Mouse (Mus musculus) ES-E14 (cell line): Measurements from ENCODE around the gene Gm48552. TPM values are rescaled to one million over a fixed set of nuclear protein-coding genes. Genes with fewer than 3 reads are reported as not detected.

Source experiments
- DNase-seq: peaks from one replicate; pipeline ENCODE4 v3.0.0-alpha.2; 2013; ENCODE audit warnings: low read depth, low spot score
- H3K27ac ChIP-seq: 2 replicates; pipeline ENCODE4 v1.5.1; 2012; ENCODE audit warnings: low read depth, mild to moderate bottlenecking, low read length, moderate library complexity, mixed read lengths; ENCODE audit not compliant: poor library complexity, insufficient read depth, severe bottlenecking
- H3K36me3 ChIP-seq: 2 replicates; pipeline ENCODE4 v1.6.1; 2012; ENCODE audit warnings: mild to moderate bottlenecking, low read length, moderate library complexity, mixed read lengths; ENCODE audit not compliant: control insufficient read depth, poor library complexity, insufficient read depth, severe bottlenecking
- H3K4me1 ChIP-seq, 2 experiments: fragments of 150-350 bp in 1 of 2; sonication (generic) in 1 of 2; 2 replicates each; pipeline ENCODE4 v1.6.1; 2012; ENCODE audit warnings: low read length in 2 of 2, mild to moderate bottlenecking in 1 of 2, mixed read lengths in 1 of 2; ENCODE audit not compliant: control insufficient read depth in 2 of 2, insufficient read depth in 2 of 2, poor library complexity in 1 of 2
- H3K4me3 ChIP-seq, 2 experiments: fragments of 150-350 bp in 1 of 2; sonication (generic) in 1 of 2; 2 replicates each; pipeline ENCODE4 v1.5.1; 2012; ENCODE audit warnings: low read length in 2 of 2, low read depth in 1 of 2, mild to moderate bottlenecking in 1 of 2, mixed read lengths in 1 of 2; ENCODE audit not compliant: insufficient read depth in 1 of 2, poor library complexity in 1 of 2, severe bottlenecking in 1 of 2
- H3K9ac ChIP-seq: 2 replicates; pipeline ENCODE4 v1.6.1; 2012; ENCODE audit warnings: low read depth, mild to moderate bottlenecking, low read length, mixed read lengths; ENCODE audit not compliant: poor library complexity, insufficient read depth, severe bottlenecking
- H3K9me3 ChIP-seq: fragments of 150-350 bp; sonication (generic); 2 replicates; pipeline ENCODE4 v1.6.1; 2012; ENCODE audit warnings: low read depth, mild to moderate bottlenecking, low read length; ENCODE audit not compliant: control insufficient read depth, insufficient read depth
- CHD2 ChIP-seq: IDR thresholded peaks from 2 replicates; pipeline ENCODE4 v1.6.1; 2014; ENCODE audit warnings: mild to moderate bottlenecking, low read depth, low read length, inconsistent platforms
- HCFC1 ChIP-seq: IDR thresholded peaks from 2 replicates; pipeline ENCODE4 v1.6.1; 2012; ENCODE audit warnings: low read length, inconsistent platforms, borderline replicate concordance; ENCODE audit not compliant: insufficient read depth
- MAFK ChIP-seq: IDR thresholded peaks from 2 replicates; pipeline ENCODE4 v1.6.1; 2014; ENCODE audit warnings: mild to moderate bottlenecking, low read depth, low read length, inconsistent platforms; ENCODE audit not compliant: insufficient read depth
- ZC3H11A ChIP-seq: IDR thresholded peaks from 2 replicates; pipeline ENCODE4 v1.6.1; 2012; ENCODE audit warnings: low read depth, mild to moderate bottlenecking, inconsistent platforms, low read length, borderline replicate concordance
- ZNF384 ChIP-seq: IDR thresholded peaks from 2 replicates; pipeline ENCODE4 v1.6.1; 2012; ENCODE audit warnings: low read depth, low read length, inconsistent platforms
- in situ Hi-C, 2 experiments: fragments of 600-800 bp; cut with MboI; formaldehyde crosslinking; loops; one replicate each; pipeline ENCODE4 v1.15.1; 2025; ENCODE audit warnings: low sequenced_read_pairs in 2 of 2, inconsistent platforms in 1 of 2; ENCODE audit not compliant: unreplicated experiment in 2 of 2
- total RNA-seq: library from RNA; depleted of rRNA; stranded (reverse); fragments of 300-350 nt; gene quantifications from 2 replicates; pipeline ENCODE4 v1.2.3, GENCODE M21; 2012

Gm48552 gene
- total RNA-seq, 1 experiment = 2.5 TPM

DNA sequence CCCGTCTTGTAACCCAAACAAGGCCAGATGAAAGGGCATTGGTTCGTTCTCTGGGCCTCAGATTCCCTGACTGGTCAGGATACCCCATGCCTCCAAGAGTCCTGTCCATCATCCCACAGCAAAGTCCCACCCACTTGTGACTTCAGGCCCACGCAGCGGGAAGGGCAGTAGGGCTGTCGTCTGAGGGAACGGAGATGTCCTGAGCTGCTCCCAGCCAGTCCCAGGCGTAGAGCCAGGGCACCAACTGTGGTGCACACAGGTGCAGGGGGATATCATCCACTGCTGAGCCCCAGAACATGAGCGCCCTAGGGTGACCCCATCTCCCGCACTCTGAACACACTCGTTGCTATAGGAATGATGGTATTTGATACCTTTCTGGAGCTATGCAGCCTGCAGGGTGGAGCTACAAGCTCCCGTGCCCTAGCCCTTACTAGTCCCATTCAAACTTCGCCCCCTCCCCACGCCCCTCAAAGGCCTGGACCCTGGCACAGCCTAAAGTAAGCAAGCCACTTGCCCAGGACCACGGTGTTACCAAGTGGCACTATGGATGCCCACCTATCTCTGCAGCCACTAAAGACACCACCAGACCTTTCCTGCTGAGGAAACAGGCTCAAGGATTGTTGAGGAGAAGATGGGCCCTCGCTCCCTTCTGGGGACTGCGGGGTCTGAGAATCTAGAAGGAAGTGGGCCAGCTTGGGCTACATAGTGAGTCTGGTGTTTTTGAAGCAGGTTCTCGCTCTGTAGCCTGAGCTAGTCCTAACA is 26.9 kb downstream of the Gm48552 start:
- TF ChIP-seq CHD2 (no peak), ZC3H11A (no peak), MAFK (no peak), ZNF384 (no peak), HCFC1 (no peak)
- in situ Hi-C loops = no loop called here
- H3K4me3 ChIP-seq = no peak overlapping the region
- H3K9me3 ChIP-seq = no peaks in the 10 kb centered on the region
- peaks cover 8 to 78% of the 10 kb centered on the region in 2 experiments for H3K4me1 ChIP-seq
- H3K27ac ChIP-seq = no peak overlapping the region
- H3K36me3 ChIP-seq = peaks cover 5% of the 10 kb centered on the region; the same call in 1 of the 2 replicates
- DNase-seq = no peak
- H3K9ac ChIP-seq = 0 out of 2 replicates have a peak overlapping the region, but pooled peaks have one; percentile 4

DNA sequence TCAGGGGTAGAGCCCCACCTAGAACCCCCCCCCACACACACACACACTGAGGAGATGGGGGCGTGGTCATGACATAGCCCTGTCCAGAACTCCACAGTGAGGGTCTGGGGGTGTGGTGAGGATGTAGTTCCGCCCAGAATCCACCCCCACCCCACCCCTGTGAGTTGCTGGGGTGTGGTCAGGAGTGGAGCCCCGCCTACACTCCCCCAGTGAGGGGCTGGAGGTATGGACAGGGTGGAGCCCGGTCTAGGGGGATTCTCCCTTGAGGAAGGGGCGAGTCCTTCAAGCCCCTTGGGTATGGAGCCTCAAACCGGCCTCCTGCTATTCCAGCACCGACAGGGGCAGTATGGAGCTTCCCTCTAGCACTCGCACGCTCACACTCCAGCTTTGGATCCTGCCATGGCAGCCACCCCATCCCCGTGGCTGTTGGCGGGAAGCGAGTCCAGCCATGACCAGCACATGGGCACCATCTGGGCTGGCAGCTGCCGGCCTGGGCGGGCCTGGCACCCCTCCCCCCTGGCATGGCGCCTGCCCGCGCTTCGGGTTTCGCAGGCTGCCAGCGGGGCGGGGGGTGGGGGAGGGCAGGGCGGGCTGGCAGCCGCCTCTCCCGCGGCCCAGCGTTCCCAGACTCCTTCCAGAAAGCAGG is 27.9 kb downstream of the Gm48552 start:
- Histone ChIP-seq H3K9me3 (no peaks in the 10 kb centered on the region), H3K27ac (no peak overlapping the region; the same call in 1 of the 2 replicates), H3K4me3 (peak overlapping the region; percentile 52 to 59; a peak in 3 of 4 replicates), H3K36me3 (peaks cover 3% of the 10 kb centered on the region; the same call in 1 of the 2 replicates), H3K4me1 (peaks cover 8 to 69% of the 10 kb centered on the region in 2 experiments), H3K9ac (peak overlapping the region; percentile 56)
- in situ Hi-C loops = no loop called here
- DNase-seq = peak; percentile 81
- no peak for TF ChIP-seq HCFC1
- TF ChIP-seq CHD2 = no peak
- no peak for TF ChIP-seq ZC3H11A

DNA sequence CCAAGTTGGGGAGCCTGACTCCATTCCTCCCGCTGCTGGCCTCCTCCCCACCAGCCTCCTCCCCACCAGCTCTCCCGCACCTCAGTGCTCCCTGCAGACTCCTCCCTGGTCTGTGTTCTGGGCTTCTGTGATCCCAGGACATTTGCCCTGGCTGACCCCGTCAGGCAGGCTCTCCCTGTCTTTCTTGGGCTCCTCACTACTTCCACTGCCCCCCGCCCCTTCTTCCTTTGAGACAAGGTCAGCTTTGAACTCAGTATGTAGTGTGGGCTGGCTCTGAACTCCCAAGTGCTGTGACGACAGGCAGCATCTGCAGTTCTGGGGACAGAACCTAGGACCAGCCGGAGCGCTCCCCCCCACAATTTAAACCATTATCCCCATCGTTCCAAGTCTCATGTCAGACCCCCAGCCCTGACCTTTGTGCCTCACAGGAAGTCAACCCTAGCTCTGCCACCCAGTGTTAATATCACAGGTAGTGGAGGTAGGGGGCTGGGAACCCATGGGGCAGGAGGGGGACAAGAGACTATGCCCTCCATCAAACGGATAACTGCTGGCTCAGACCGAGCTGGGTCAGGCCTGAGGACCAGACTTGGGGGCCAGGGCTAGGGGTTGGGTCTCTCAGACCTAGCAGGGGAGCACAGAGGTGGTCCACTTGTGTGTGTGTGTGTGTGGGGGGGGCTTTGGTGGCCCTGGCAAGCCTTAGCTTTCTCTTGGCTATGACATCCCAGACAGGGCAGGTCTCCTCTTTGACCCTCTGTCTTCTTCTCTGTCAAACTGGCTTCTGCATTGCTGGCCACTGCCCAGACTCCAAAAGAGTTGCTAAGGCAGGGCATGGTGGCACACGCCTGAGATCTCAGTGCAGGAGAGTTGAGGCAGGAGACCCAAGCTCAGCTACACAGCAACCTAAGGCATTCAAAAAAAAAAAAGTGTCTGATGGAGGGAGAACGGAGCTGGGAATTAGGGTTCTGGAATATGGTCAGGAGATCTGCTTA is 28.7 kb downstream of the Gm48552 start:
- peaks cover 8 to 61% of the 10 kb centered on the region in 2 experiments for H3K4me1 ChIP-seq
- in situ Hi-C loops = no loop called here

DNA sequence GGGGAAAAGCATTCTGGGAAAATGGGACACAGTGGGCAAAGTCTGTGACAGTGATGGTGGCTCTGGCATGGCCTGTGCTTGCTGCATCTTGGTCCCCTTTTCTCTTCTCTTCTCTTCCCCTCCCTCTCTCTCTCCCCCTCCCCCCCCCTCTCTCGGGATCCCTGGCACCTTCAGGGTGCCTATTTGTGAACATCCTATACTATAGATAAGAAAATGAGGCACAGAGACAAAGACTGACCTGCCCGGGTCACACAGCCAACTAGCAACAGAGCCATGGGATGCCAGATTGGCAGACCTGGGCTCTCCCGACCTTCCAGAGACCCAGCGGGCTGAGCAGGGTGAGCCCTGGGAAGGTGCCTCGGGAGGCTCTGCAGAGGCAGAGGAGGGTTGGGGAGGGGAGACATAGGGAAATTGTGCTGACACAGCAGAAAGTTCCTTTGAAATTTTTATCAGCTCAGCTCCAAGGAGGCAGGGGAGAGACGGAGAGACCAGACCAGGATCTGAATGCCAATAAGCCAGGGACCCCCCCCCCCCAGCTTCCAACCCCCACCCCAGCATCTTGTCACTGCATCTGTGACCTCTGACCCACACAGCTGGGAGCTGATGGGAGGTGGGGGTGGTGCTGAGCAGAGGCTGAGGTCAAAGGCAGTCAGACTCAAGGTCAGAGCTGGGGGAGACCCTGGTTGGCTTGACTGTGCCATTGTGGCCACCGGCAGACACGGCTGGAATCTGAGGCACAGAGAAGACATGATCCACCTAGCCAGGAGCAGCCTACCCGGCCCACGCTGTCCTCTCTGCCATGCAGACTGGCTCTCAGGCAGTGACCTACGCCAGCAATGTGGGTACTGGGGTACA is 29.6 kb downstream of the Gm48552 start:
- peak overlapping the region; percentile 9 to 37; a peak in 2 of 4 replicates for H3K4me3 ChIP-seq
- H3K27ac ChIP-seq = 0 out of 2 replicates have a peak overlapping the region, but pooled peaks have one; percentile 27
- no peaks in the 10 kb centered on the region for H3K36me3 ChIP-seq
- no peak for DNase-seq
- in situ Hi-C loops = no loop called here
- no peak for TF ChIP-seq HCFC1
- peak; percentile 99 for TF ChIP-seq MAFK
- no peak for TF ChIP-seq ZC3H11A
- TF ChIP-seq CHD2 = no peak
- TF ChIP-seq ZNF384 = no peak
- no peaks in the 10 kb centered on the region for H3K9me3 ChIP-seq
- no peak overlapping the region; the same call in 1 of the 2 replicates for H3K9ac ChIP-seq
- peaks cover 8 to 53% of the 10 kb centered on the region in 2 experiments for H3K4me1 ChIP-seq

More for the DNA sequence above, 28.7 kb downstream of the Gm48552 start:
- Histone ChIP-seq H3K9ac (peak overlapping the region; percentile 56; the same call in 1 of the 2 replicates), H3K4me3 (peak overlapping the region in 1 of 2 experiments; percentile 59; a peak in 3 of 4 replicates), H3K9me3 (no peaks in the 10 kb centered on the region), H3K27ac (no peak overlapping the region), H3K36me3 (no peaks in the 10 kb centered on the region)
- TF ChIP-seq HCFC1 (no peak), ZC3H11A (no peak), CHD2 (no peak), ZNF384 (no peak), MAFK (no peak)
- DNase-seq = no peak
